Mouse (Mus musculus): Measurements from ENCODE around the gene Pdgfc.

DNA sequence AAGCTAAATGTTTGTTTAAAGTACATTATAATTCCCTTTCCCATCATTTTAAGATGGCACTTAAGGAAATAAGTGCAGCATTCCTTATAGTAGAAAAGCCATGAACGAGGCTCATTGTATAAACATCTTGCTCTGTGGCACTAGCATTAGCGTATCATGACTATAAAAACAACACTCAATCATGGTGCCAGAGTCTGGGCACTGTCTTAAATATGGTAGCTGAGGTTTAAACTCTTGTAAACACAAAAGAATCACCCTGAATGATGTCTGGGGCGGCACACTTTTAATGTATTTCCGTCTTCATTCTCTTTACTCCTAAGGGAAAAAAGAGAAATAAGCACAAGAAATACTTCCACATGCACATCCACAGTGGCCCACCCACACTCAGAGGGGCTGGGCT is 192.1 kb downstream of the Pdgfc start:
- TF ChIP-seq GATA1 (IDR thresholded peaks at IDR 0.05; ENCODE audit: borderline replicate concordance, low read length) (no peak), FLI1 (IDR thresholded peaks at IDR 0.05; ENCODE audit: low read length) (no peak)
